Mouse (Mus musculus): ENCODE results near the gene Prrt2.

- TF ChIP-seq CTCF (conservative IDR thresholded peaks at IDR 0.05; ENCODE audit: low read length) (no peak), NANOG (IDR thresholded peaks at IDR 0.05; ENCODE audit: borderline replicate concordance, low read length) (no peak)
Observed at GRCm38 (mm10) chr7:127009307-127010085, 11.5 kb downstream of the Prrt2 start.
